Mouse (Mus musculus): Measurements from ENCODE around the gene Ski. TPM values are rescaled to one million over a fixed set of nuclear protein-coding genes. Genes with fewer than 3 reads are reported as not detected.

The Ski gene
- polyA plus RNA-seq, 1 experiment, result 55.2 TPM

DNA sequence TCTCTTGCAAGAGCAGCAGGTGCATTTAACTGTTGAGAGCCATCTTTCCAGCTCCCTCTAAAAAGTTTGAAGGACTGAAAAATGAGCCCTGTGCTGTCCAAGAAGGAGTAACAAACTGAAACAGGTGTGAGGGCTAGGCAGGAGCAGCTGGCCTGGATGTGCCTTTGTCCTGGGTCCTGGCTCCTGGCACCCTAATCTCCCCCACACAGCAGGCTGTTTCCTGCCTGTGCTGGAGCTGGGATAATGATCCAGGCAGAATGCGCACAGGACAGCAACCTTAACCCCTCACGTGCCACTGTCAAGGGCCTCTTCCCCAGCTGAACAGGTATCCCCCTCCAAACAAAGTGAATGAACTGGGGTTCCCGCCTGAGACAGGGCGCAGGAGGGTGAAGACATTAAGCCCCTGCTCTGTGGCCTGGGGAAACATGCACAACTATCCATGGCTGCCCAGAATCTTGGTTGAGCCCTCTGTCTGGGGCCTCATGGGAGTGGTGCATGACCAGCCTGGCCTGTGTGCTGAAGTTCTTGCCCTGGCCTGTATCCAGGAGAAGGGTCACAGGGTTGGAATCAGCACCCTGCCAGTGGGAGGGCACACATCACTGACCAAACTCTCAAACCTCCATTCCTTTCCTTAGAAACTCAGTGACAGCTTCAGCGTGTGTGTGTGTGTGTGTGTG is 86.3 kb downstream of the Ski start:
- TF ChIP-seq CTCF (IDR thresholded peaks at IDR 0.05; ENCODE audit: borderline replicate concordance, extremely low read depth, insufficient read depth, insufficient read length), result no peak
- no peak for TF ChIP-seq POLR2A (IDR thresholded peaks at IDR 0.05; ENCODE audit: borderline replicate concordance, extremely low read depth, insufficient read depth, insufficient read length, poor library complexity, severe bottlenecking)
- no peak for DNase-seq (ENCODE audit: low read depth)

DNA sequence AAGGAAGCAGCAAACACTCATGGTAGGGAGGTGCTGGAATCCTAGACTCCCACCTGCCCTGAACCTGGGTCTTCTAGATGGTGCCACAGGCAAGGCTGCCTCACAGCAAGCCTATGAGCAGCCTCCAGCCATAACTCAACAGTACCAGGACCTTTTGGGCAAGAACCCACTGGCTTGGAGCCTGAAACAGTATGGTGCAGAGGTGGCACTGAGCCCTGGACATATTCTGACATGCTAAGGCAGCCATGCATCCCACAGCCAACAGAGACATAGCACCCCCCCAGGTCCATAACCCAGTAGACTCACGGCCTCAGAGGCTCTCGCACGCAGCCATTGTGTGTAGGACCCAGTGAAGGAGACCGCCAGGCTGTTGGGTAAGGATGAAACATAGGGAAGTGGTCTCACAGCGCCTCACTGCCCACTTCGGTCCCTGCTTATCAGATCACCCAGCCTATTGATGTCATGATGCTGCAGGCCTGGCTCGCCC is 87.7 kb downstream of the Ski start:
- DNase-seq (ENCODE audit: low read depth), result no peak
- TF ChIP-seq CTCF (IDR thresholded peaks at IDR 0.05; ENCODE audit: borderline replicate concordance, extremely low read depth, insufficient read depth, insufficient read length), result no peak
- no peak for TF ChIP-seq POLR2A (IDR thresholded peaks at IDR 0.05; ENCODE audit: borderline replicate concordance, extremely low read depth, insufficient read depth, insufficient read length, poor library complexity, severe bottlenecking)

DNA sequence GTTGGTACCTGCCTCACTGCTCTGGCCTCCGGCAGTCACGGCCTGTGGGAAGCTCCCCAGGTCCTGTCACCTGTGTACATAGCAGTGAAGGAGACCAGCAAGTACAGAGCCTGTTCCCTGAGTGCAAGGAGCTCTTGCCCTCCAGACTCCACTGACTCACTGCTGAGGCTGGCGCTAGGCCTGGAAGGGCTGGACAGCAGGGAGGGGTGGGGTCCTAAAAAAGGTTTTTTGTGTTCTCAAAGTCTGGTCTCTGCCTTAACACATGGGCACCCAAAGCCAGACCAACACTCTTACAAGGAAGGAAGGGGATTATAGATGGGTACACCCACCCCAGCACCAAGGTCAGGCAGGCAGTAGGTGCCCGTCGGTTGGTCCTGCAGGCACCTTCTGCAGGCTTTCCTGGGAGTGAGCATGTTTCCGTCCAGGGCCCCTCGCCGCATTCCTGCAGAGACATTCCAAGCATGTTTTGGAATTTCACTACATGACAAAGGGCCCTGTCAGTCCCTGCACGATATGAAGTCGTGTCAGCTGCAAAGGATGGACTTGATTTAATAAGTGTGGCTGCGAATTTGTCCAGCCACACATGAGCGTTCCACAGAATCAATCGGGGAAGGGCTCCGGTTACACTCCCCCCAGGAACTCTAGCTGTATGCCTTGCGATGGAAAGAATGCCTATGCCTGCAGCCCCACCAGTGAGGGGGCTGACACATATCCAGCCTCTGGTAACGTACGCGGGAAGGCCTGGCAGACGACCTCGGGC is 88.6 kb downstream of the Ski start:
- TF ChIP-seq CTCF (IDR thresholded peaks at IDR 0.05; ENCODE audit: borderline replicate concordance, extremely low read depth, insufficient read depth, insufficient read length) (no peak), POLR2A (IDR thresholded peaks at IDR 0.05; ENCODE audit: borderline replicate concordance, extremely low read depth, insufficient read depth, insufficient read length, poor library complexity, severe bottlenecking) (no peak)
- no peak for DNase-seq (ENCODE audit: low read depth)

- no peak for TF ChIP-seq POLR2A (IDR thresholded peaks at IDR 0.05; ENCODE audit: borderline replicate concordance, extremely low read depth, insufficient read depth, insufficient read length, poor library complexity, severe bottlenecking)
- DNase-seq (ENCODE audit: low read depth), result peak; percentile 47
Measured at GRCm38 (mm10) chr4:155133188-155133587, 89.2 kb downstream of the Ski start.

DNA sequence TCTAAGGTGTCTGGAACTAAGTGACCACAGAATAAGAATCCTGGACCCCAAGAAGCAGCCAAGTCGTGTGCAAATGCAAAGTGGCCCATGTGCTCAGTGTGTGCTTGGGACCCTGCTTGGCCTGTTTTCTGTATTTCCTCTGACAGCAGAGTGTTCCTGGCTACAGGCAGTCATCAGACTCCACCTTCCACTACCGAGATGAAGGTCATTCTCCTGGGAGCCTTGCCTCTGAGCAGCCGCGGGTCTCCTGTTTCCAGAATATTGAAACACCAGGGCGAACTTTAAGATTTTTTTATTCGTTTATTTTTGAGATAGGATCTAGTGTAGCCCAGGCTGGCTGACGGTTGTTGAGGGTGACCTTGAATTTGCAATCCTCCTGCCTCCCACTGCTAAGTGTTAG is 91.8 kb downstream of the Ski start:
- no peak for DNase-seq (ENCODE audit: low read depth)
- TF ChIP-seq CTCF (IDR thresholded peaks at IDR 0.05; ENCODE audit: borderline replicate concordance, extremely low read depth, insufficient read depth, insufficient read length) (no peak), POLR2A (IDR thresholded peaks at IDR 0.05; ENCODE audit: borderline replicate concordance, extremely low read depth, insufficient read depth, insufficient read length, poor library complexity, severe bottlenecking) (no peak)

DNA sequence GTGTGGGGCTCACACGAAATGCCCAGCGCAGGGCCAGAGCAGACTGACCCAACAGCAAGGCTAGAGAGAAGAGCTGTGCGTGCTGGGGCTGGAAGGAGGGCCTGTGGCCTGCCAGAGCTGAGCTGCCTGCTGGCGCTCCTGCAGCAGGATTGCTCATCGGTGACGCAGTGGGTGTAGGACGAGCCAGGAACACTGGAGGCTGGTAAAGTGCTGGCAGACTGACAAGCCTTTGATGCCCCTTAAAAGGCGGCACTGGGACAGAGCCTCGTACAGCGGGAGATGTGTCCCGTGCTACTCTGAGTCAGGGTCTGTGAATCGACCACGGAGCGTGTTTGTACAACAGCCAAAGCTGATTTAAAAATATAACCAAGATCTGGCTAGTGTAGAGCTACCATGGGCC is 92.4 kb downstream of the Ski start:
- peak; percentile 95 for DNase-seq (ENCODE audit: low read depth)
- TF ChIP-seq CTCF (IDR thresholded peaks at IDR 0.05; ENCODE audit: borderline replicate concordance, extremely low read depth, insufficient read depth, insufficient read length), result no peak
- TF ChIP-seq POLR2A (IDR thresholded peaks at IDR 0.05; ENCODE audit: borderline replicate concordance, extremely low read depth, insufficient read depth, insufficient read length, poor library complexity, severe bottlenecking), result no peak

DNA sequence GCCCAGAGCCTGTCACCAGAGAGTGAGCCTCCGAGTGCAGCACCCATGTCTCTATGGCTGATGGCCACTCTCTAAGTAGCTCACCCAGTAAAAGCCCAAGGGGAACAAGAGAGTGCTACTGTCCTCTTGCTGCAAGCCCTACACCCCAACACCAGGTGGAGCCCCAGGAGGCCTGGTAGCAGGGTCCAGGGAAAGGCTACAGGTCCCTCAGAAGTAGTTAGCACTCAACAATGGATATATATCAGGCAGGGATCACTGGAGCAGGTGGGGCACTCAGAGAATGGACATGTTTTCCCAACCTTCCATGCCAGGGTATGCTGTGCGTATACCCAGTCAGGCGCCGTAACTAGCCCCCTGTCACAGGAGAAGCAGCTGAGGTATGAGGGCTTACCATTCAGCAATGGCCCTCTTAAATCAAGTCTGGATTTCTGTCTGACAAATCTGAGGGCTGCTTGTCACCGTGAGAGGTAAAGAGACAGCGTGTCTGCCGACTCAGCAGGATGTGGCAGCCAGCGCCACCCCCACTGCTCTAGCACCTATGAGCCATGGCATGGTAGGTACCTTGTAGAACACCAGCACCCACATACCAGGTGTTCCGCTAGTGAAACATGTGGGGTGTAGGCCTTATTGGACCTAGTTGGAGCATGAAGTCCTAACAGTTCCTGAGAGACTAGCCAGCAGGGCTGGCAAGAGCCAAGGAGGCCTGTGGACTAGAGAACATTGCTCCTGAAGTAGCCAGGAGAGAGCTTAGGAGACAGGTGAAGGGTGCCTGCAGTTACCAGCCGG is 93.1 kb downstream of the Ski start:
- TF ChIP-seq POLR2A (IDR thresholded peaks at IDR 0.05; ENCODE audit: borderline replicate concordance, extremely low read depth, insufficient read depth, insufficient read length, poor library complexity, severe bottlenecking), result no peak
- peak; percentile 21; the same call in 1 of the 2 replicates for TF ChIP-seq CTCF (IDR thresholded peaks at IDR 0.05; ENCODE audit: borderline replicate concordance, extremely low read depth, insufficient read depth, insufficient read length)
- no peak for DNase-seq (ENCODE audit: low read depth)

DNA sequence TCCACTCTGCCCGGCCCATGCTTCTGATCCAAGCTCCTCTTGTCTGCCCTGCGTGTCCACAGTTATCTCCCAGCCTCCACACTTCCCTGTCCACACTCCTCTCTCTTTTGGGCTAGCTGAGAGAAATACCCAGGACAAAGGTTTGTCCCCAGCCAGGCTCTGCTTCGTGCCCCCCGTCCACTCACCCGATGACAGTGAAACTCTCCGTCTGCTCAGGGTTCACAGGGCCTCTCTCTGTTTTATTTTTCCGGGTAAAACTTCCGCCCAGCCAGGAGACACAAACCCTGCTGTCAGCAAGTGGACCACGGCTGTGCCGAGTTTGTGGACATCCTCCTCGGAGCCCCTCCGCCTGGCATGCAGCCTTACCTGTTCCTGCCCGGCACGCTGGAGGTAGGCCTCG is 94.0 kb downstream of the Ski start:
- no peak for DNase-seq (ENCODE audit: low read depth)
- no peak for TF ChIP-seq POLR2A (IDR thresholded peaks at IDR 0.05; ENCODE audit: borderline replicate concordance, extremely low read depth, insufficient read depth, insufficient read length, poor library complexity, severe bottlenecking)
- no peak for TF ChIP-seq CTCF (IDR thresholded peaks at IDR 0.05; ENCODE audit: borderline replicate concordance, extremely low read depth, insufficient read depth, insufficient read length)

- TF ChIP-seq CTCF (IDR thresholded peaks at IDR 0.05; ENCODE audit: borderline replicate concordance, extremely low read depth, insufficient read depth, insufficient read length) (no peak), POLR2A (IDR thresholded peaks at IDR 0.05; ENCODE audit: borderline replicate concordance, extremely low read depth, insufficient read depth, insufficient read length, poor library complexity, severe bottlenecking) (no peak)
- peak; percentile 51 for DNase-seq (ENCODE audit: low read depth)
Measured at GRCm38 (mm10) chr4:155126602-155127372, 95.6 kb downstream of the Ski start.

- TF ChIP-seq POLR2A (IDR thresholded peaks at IDR 0.05; ENCODE audit: borderline replicate concordance, extremely low read depth, insufficient read depth, insufficient read length, poor library complexity, severe bottlenecking) (no peak), CTCF (IDR thresholded peaks at IDR 0.05; ENCODE audit: borderline replicate concordance, extremely low read depth, insufficient read depth, insufficient read length) (no peak)
- DNase-seq (ENCODE audit: low read depth), result no peak
Measured at GRCm38 (mm10) chr4:155126194-155126593, 96.2 kb downstream of the Ski start.
